9 mouse cellular contexts compared by ENCODE assay signal in the genomic region with DNA sequence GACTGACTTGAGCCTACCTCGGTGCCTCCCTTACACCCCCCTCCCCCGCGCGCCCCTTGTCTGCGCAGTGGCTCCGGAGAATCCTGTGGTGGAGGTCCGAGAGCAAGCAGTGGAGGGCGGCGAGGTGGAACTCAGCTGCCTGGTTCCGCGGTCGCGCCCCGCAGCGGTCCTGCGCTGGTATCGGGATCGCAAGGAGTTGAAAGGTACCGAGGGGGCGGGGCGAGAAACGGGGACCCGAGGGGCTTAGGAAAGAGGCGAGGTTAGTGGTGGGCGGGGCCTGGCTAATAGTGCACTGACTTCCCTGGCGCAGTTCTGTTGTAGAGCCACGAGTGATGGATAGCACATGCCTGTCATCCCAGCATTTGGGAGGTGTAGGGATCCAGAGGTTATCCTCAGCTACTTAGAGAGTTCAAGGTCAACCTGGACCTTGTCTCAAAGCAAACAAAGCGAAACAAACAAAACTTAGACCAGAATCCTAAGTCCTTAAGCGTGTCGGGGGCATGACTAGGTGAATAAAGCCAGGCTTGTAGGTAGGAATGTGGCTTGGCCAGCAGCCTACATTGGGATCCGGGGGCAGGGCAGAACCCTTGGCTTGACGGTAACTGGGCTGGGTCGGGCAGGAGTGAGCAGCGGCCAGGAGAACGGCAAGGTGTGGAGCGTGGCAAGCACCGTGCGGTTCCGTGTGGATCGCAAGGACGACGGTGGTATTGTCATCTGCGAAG. TPM values are rescaled to one million over a fixed set of nuclear protein-coding genes. Genes with fewer than 3 reads are reported as not detected.
DNase-seq lines count a peak whose midpoint lies in the region; ATAC-seq lines count a peak whose summit lies in the region.
"Had no signal": no experiment of that assay in that cellular context is flagged by ENCODE, and none has a peak within 500 bp of the region (broad histone marks: within the 10 kb centered on the region; RNA-seq: fewer than 3 reads in every experiment).

No protein-coding gene starts in this region.

- peak overlapping the region; percentile 68 for H3K4me2 ChIP-seq in heart, embryonic 16.5 days (ENCODE audit: low read depth, low read length)
- H3K4me2 ChIP-seq in limb, embryonic 12.5 days: peak overlapping the region; percentile 68

- H3K4me3 ChIP-seq in heart, embryonic 16.5 days (ENCODE audit: low read length): peak overlapping the region; percentile 46
- peak overlapping the region; percentile 42 for H3K4me3 ChIP-seq in limb, embryonic 12.5 days (replicated peaks)

- H3K9ac ChIP-seq in heart, embryonic 16.5 days (ENCODE audit: low read length): peak overlapping the region; percentile 64
- peak overlapping the region; percentile 46; the same call in 1 of the 2 replicates for H3K9ac ChIP-seq in limb, embryonic 12.5 days (replicated peaks)

- DNase-seq in heart, postnatal 4 days: no peak
- DNase-seq in splenic B cell, adult 2 months (ENCODE audit: low read depth, low spot score): peak; percentile 42
- no peak for DNase-seq in urinary bladder, postnatal 10 days (ENCODE audit: low spot score)
- DNase-seq in adrenal gland, adult 18-20 months (ENCODE audit: low spot score in 2 of 2): no peak

- WGBS in heart, embryonic 16.5 days: 8% methylated on average over 43 of the region's 43 CpGs
- 13% methylated on average over 43 of the region's 43 CpGs for WGBS in limb, embryonic 12.5 days

- H3K9me3 ChIP-seq in heart, embryonic 16.5 days (replicated peaks; ENCODE audit: control insufficient read depth, low read length): peaks cover 6% of the 10 kb centered on the region
- 0 out of 2 replicates have a peak, but pooled peaks cover 4% of the 10 kb centered on the region for H3K9me3 ChIP-seq in limb, embryonic 12.5 days

- H3K4me1 ChIP-seq in heart, embryonic 16.5 days (ENCODE audit: control insufficient read depth, insufficient read depth, low read length): peaks cover 20% of the 10 kb centered on the region
- peaks cover 26% of the 10 kb centered on the region for H3K4me1 ChIP-seq in limb, embryonic 12.5 days (replicated peaks)

- peak; percentile 21; the same call in 1 of the 2 replicates for ATAC-seq in heart, embryonic 16.5 days (replicated peaks; ENCODE audit: extremely low read depth, insufficient read depth, low FRiP score)
- peak; percentile 42 for ATAC-seq in granulocyte monocyte progenitor cell, adult 5-6 weeks (replicated peaks; ENCODE audit: poor library complexity, severe bottlenecking)
- peak; percentile 63 for ATAC-seq in limb, embryonic 12.5 days (ENCODE audit: insufficient number of reproducible peaks, insufficient read depth, low FRiP score, low TSS enrichment, low read depth)
- no peak for ATAC-seq in erythroblast, adult 5-6 weeks (replicated peaks; ENCODE audit: low FRiP score, poor library complexity, severe bottlenecking)
- ATAC-seq: Patski had no signal

- peaks cover 57% of the 10 kb centered on the region for H3K27me3 ChIP-seq in heart, embryonic 16.5 days (ENCODE audit: control insufficient read depth, insufficient read depth, low read length)
- H3K27me3 ChIP-seq in limb, embryonic 12.5 days: peaks cover 64% of the 10 kb centered on the region
- peaks cover 2% of the 10 kb centered on the region; the same call in 1 of the 2 replicates for H3K27me3 ChIP-seq in splenic B cell, adult 2 months (ENCODE audit: control insufficient read depth, insufficient read depth, low read length, poor library complexity, severe bottlenecking)
- H3K27me3 ChIP-seq: Patski had no signal

- H3K27ac ChIP-seq in heart, embryonic 16.5 days (ENCODE audit: low read length): no peak overlapping the region
- H3K27ac ChIP-seq in limb, embryonic 12.5 days: no peak overlapping the region

- no peaks in the 10 kb centered on the region for H3K36me3 ChIP-seq in heart, embryonic 16.5 days (ENCODE audit: control insufficient read depth, insufficient read depth)
- H3K36me3 ChIP-seq in limb, embryonic 12.5 days: peaks cover 4% of the 10 kb centered on the region; the same call in 1 of the 2 replicates
- no peaks in the 10 kb centered on the region for H3K36me3 ChIP-seq in splenic B cell, adult 2 months (ENCODE audit: control insufficient read depth, insufficient read depth, low read length, poor library complexity, severe bottlenecking)

RNA-seq across cellular contexts. Expression of a gene that starts 6.8 kb away (rescaled TPM):
- polyA plus RNA-seq in heart, embryonic 16.5 days (2015; fragmentation: Nextera tagmentation; extraction: Ambion mirVana): 40.9 and 43.0 TPM in 2 replicates
- 10 to 100 TPM; 17.3 to 18.5 TPM for total RNA-seq in heart, postnatal 4 days (2021)
- total RNA-seq in granulocyte monocyte progenitor cell, adult 5-6 weeks (2014; fragmentation: Nextera tagmentation): 1.5 and 4.0 TPM in 2 replicates
- total RNA-seq in granulocyte monocyte progenitor cell, adult 5-6 weeks (2017): 2.2 and 2.7 TPM in 2 replicates
- 94.4 and 101 TPM in 2 replicates for polyA plus RNA-seq in limb, embryonic 12.5 days (2016; fragmentation: Nextera tagmentation; extraction: Ambion mirVana)
- 1 to 10 TPM; 4.6 to 5.0 TPM for total RNA-seq in adrenal gland, adult 18-20 months (2021)
- total RNA-seq in erythroblast, adult 5-6 weeks (2015; ENCODE audit: low replicate concordance): not detected in 2 replicates
- total RNA-seq in erythroblast, adult 5-6 weeks (2017; ENCODE audit: low replicate concordance): not detected in 2 replicates

RNA-seq across cellular contexts. Expression of a gene that starts 12.2 kb away (rescaled TPM):
- 0.26 and 0.35 TPM in 2 replicates for polyA plus RNA-seq in heart, embryonic 16.5 days (2015; fragmentation: Nextera tagmentation; extraction: Ambion mirVana)
- total RNA-seq in heart, postnatal 4 days (2021): not detected
- total RNA-seq in granulocyte monocyte progenitor cell, adult 5-6 weeks (2014; fragmentation: Nextera tagmentation): not detected in 2 replicates
- total RNA-seq in granulocyte monocyte progenitor cell, adult 5-6 weeks (2017): not detected in 2 replicates
- polyA plus RNA-seq in limb, embryonic 12.5 days (2016; fragmentation: Nextera tagmentation; extraction: Ambion mirVana): 0.52 and 1.1 TPM in 2 replicates
- total RNA-seq in adrenal gland, adult 18-20 months (2021): not detected
- not detected in 2 replicates for total RNA-seq in erythroblast, adult 5-6 weeks (2015; ENCODE audit: low replicate concordance)
- total RNA-seq in erythroblast, adult 5-6 weeks (2017; ENCODE audit: low replicate concordance): not detected in 2 replicates

RNA-seq across cellular contexts. Expression of a gene that starts 18.2 kb away (rescaled TPM):
- 1.2 and 1.3 TPM in 2 replicates for polyA plus RNA-seq in heart, embryonic 16.5 days (2015; fragmentation: Nextera tagmentation; extraction: Ambion mirVana)
- total RNA-seq in heart, postnatal 4 days (2021): 10 to 100 TPM; 11.9 to 12.5 TPM
- not detected in 2 replicates for total RNA-seq in granulocyte monocyte progenitor cell, adult 5-6 weeks (2014; fragmentation: Nextera tagmentation)
- not detected in 2 replicates for total RNA-seq in granulocyte monocyte progenitor cell, adult 5-6 weeks (2017)
- 6.5 and 7.0 TPM in 2 replicates for polyA plus RNA-seq in limb, embryonic 12.5 days (2016; fragmentation: Nextera tagmentation; extraction: Ambion mirVana)
- total RNA-seq in adrenal gland, adult 18-20 months (2021): 1 to 10 TPM; 3.5 TPM
- total RNA-seq in erythroblast, adult 5-6 weeks (2015; ENCODE audit: low replicate concordance): not detected in 2 replicates
- 0.77 TPM in 1 of 2 replicates, not detected in the other for total RNA-seq in erythroblast, adult 5-6 weeks (2017; ENCODE audit: low replicate concordance)

RNA-seq across cellular contexts. Expression of a gene that starts 30.5 kb away (rescaled TPM):
- 6.1 and 6.8 TPM in 2 replicates for polyA plus RNA-seq in heart, embryonic 16.5 days (2015; fragmentation: Nextera tagmentation; extraction: Ambion mirVana)
- total RNA-seq in heart, postnatal 4 days (2021): 10 to 100 TPM; 16.7 to 17.2 TPM
- 5.1 and 5.9 TPM in 2 replicates for total RNA-seq in granulocyte monocyte progenitor cell, adult 5-6 weeks (2014; fragmentation: Nextera tagmentation)
- 3.3 and 4.2 TPM in 2 replicates for total RNA-seq in granulocyte monocyte progenitor cell, adult 5-6 weeks (2017)
- 10.8 and 11.6 TPM in 2 replicates for polyA plus RNA-seq in limb, embryonic 12.5 days (2016; fragmentation: Nextera tagmentation; extraction: Ambion mirVana)
- total RNA-seq in adrenal gland, adult 18-20 months (2021): 10 to 100 TPM; 21.0 to 24.1 TPM
- total RNA-seq in erythroblast, adult 5-6 weeks (2015; ENCODE audit: low replicate concordance): 0.42 TPM in 1 of 2 replicates, not detected in the other
- 1.4 and 1.6 TPM in 2 replicates for total RNA-seq in erythroblast, adult 5-6 weeks (2017; ENCODE audit: low replicate concordance)

RNA-seq across cellular contexts. Expression of a gene that starts 37.7 kb away (rescaled TPM):
- polyA plus RNA-seq in heart, embryonic 16.5 days (2015; fragmentation: Nextera tagmentation; extraction: Ambion mirVana): 8.1 and 8.8 TPM in 2 replicates
- 10 to 100 TPM in 1 of 2 experiments, 1 to 10 TPM in 1; 6.4 to 10.4 TPM for total RNA-seq in heart, postnatal 4 days (2021)
- total RNA-seq in granulocyte monocyte progenitor cell, adult 5-6 weeks (2014; fragmentation: Nextera tagmentation): 19.0 and 20.5 TPM in 2 replicates
- 23.9 and 26.2 TPM in 2 replicates for total RNA-seq in granulocyte monocyte progenitor cell, adult 5-6 weeks (2017)
- 1.8 and 2.6 TPM in 2 replicates for polyA plus RNA-seq in limb, embryonic 12.5 days (2016; fragmentation: Nextera tagmentation; extraction: Ambion mirVana)
- 10 to 100 TPM in 1 of 2 experiments, 1 to 10 TPM in 1; 6.5 to 14.4 TPM for total RNA-seq in adrenal gland, adult 18-20 months (2021)
- total RNA-seq in erythroblast, adult 5-6 weeks (2015; ENCODE audit: low replicate concordance): 28.4 and 30.9 TPM in 2 replicates
- total RNA-seq in erythroblast, adult 5-6 weeks (2017; ENCODE audit: low replicate concordance): 19.4 and 34.9 TPM in 2 replicates
